Mouse (Mus musculus): ENCODE data around the gene Figla. TPM values are rescaled to one million over a fixed set of nuclear protein-coding genes. Genes with fewer than 3 reads are reported as not detected.

Gene Figla
- polyA plus RNA-seq, 1 experiment from 2014 or later, result not detected

DNA sequence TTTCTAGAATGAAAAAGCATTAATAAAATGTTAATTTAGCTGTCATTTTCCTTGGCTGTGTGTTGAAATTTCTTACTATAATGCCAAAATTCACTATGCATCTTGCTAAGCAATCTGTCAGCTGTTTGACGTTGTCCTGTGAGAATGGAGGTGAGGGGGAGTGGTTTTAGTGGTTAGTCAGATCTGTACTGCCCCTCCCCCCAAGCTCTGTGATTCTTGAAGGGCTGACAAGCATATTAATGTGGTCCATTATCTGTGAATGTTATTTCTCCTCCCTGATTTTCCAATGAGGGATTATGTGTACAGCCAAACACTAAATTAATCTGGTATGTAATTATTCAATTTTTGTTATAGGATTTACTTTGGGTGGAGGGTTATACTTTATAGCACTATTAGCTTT, 42.5 kb downstream of the Figla start:
- DNase-seq (ENCODE audit: low spot score) (no peak), ATAC-seq (ENCODE audit: low FRiP score, low TSS enrichment) (no peak)
- TF ChIP-seq CTCF (IDR thresholded peaks at IDR 0.05; ENCODE audit: low read depth) (no peak), EP300 (optimal IDR thresholded peaks at IDR 0.05) (no peak)
- no peak overlapping the region for H3K27ac ChIP-seq (replicated peaks)
- H3K9ac ChIP-seq (ENCODE audit: low read length), result no peak overlapping the region
- no peak overlapping the region for H3K4me3 ChIP-seq (ENCODE audit: low read depth, low read length)
- 0% methylated on average over 1 of the region's 1 CpGs for WGBS
- no peaks in the 10 kb centered on the region for H3K4me1 ChIP-seq (replicated peaks; ENCODE audit: control insufficient read depth, insufficient read depth)
- H3K27me3 ChIP-seq (ENCODE audit: control insufficient read depth, insufficient read depth, low read length), result no peaks in the 10 kb centered on the region
- H3K4me2 ChIP-seq (replicated peaks; ENCODE audit: low read depth), result no peak overlapping the region
- H3K36me3 ChIP-seq (ENCODE audit: control insufficient read depth, insufficient read depth, low read length), result no peaks in the 10 kb centered on the region
- no peaks in the 10 kb centered on the region for H3K9me3 ChIP-seq (ENCODE audit: control insufficient read depth, low read length)

DNA sequence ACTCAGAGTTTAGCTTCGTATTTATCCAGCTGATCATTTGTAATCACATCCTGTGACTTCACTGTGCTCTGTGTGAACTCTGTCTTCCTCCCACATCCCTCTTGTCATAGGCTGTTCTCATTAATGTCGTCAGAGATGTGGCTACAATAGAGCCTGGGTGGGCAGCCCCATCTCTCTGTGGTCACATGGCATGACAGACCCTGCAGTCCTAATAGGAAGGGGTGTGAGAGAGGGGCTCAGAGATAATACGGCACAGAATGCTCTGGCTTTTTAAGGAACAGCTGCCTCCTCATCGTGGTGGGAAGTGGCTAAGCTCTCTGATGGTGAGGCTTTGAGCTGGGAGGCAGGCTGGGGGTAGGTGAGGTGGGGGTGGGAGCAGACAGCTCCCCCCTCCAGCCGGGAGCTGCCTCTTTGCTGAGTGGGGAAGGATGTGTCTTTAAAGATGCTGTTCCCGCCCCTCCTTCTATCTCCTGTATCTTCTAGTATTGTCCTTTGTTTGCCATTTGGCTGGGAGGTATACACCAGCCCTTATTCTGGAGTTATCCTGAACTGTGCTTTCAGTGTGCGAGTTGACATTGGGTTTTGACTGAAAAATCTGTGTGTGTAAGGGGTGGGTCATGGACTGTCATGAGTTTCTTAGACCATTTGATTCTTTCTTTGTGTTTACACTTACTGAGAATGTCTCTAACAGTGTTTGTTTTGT, 43.3 kb downstream of the Figla start:
- no peak overlapping the region for H3K9ac ChIP-seq (ENCODE audit: low read length)
- H3K4me1 ChIP-seq (replicated peaks; ENCODE audit: control insufficient read depth, insufficient read depth), result no peaks in the 10 kb centered on the region
- H3K9me3 ChIP-seq (ENCODE audit: control insufficient read depth, low read length), result no peaks in the 10 kb centered on the region
- WGBS, result 32% methylated on average over 7 of the region's 7 CpGs
- no peak for ATAC-seq (ENCODE audit: low FRiP score, low TSS enrichment)
- no peaks in the 10 kb centered on the region for H3K36me3 ChIP-seq (ENCODE audit: control insufficient read depth, insufficient read depth, low read length)
- H3K4me3 ChIP-seq (ENCODE audit: low read depth, low read length), result no peak overlapping the region
- no peaks in the 10 kb centered on the region for H3K27me3 ChIP-seq (ENCODE audit: control insufficient read depth, insufficient read depth, low read length)
- TF ChIP-seq CTCF (IDR thresholded peaks at IDR 0.05; ENCODE audit: low read depth), result no peak
- TF ChIP-seq EP300 (optimal IDR thresholded peaks at IDR 0.05), result no peak
- no peak for DNase-seq (ENCODE audit: low spot score)
- H3K27ac ChIP-seq (replicated peaks), result no peak overlapping the region
- H3K4me2 ChIP-seq (replicated peaks; ENCODE audit: low read depth), result no peak overlapping the region

DNA sequence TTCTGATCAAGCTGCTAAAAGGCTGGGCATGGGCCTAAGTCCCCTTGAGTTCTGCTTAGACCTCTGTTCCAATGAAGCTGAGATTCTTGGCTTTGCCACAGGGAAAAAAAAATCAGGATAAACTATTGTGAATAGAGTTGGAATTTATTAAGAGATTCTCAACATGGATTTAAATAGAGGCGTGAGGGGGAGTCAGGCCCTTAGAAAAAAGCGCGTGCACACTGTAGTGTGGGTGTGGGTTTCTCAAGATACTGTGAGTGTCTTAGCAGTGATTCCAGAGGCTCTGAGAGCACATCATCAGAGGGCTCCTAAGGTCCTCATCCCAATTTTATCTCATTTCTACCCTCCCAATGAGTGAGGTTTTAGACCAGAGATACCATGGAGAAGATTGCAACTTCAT, 44.2 kb downstream of the Figla start:
- no peaks in the 10 kb centered on the region for H3K9me3 ChIP-seq (ENCODE audit: control insufficient read depth, low read length)
- H3K27me3 ChIP-seq (ENCODE audit: control insufficient read depth, insufficient read depth, low read length), result no peaks in the 10 kb centered on the region
- WGBS, result 87% methylated on average over 3 of the region's 3 CpGs
- no peak overlapping the region for H3K27ac ChIP-seq (replicated peaks)
- no peak overlapping the region for H3K9ac ChIP-seq (ENCODE audit: low read length)
- H3K36me3 ChIP-seq (ENCODE audit: control insufficient read depth, insufficient read depth, low read length), result no peaks in the 10 kb centered on the region
- no peak for ATAC-seq (ENCODE audit: low FRiP score, low TSS enrichment)
- H3K4me2 ChIP-seq (replicated peaks; ENCODE audit: low read depth), result no peak overlapping the region
- TF ChIP-seq CTCF (IDR thresholded peaks at IDR 0.05; ENCODE audit: low read depth), result no peak
- TF ChIP-seq EP300 (optimal IDR thresholded peaks at IDR 0.05), result no peak
- no peaks in the 10 kb centered on the region for H3K4me1 ChIP-seq (replicated peaks; ENCODE audit: control insufficient read depth, insufficient read depth)
- DNase-seq (ENCODE audit: low spot score), result no peak
- H3K4me3 ChIP-seq (ENCODE audit: low read depth, low read length), result no peak overlapping the region

- Histone ChIP-seq H3K36me3 (ENCODE audit: control insufficient read depth, insufficient read depth, low read length) (no peaks in the 10 kb centered on the region), H3K4me3 (ENCODE audit: low read depth, low read length) (no peak overlapping the region), H3K9ac (ENCODE audit: low read length) (no peak overlapping the region), H3K27me3 (ENCODE audit: control insufficient read depth, insufficient read depth, low read length) (no peaks in the 10 kb centered on the region), H3K27ac (replicated peaks) (no peak overlapping the region), H3K4me2 (replicated peaks; ENCODE audit: low read depth) (no peak overlapping the region), H3K4me1 (replicated peaks; ENCODE audit: control insufficient read depth, insufficient read depth) (no peaks in the 10 kb centered on the region), H3K9me3 (ENCODE audit: control insufficient read depth, low read length) (no peaks in the 10 kb centered on the region)
- 54% methylated on average over 5 of the region's 5 CpGs for WGBS
- no peak for ATAC-seq (ENCODE audit: low FRiP score, low TSS enrichment)
- TF ChIP-seq CTCF (IDR thresholded peaks at IDR 0.05; ENCODE audit: low read depth) (no peak), EP300 (optimal IDR thresholded peaks at IDR 0.05) (no peak)
- DNase-seq (ENCODE audit: low spot score), result no peak
Observed at GRCm38 (mm10) chr6:86062226-86062625, 46.3 kb downstream of the Figla start.

- Histone ChIP-seq H3K36me3 (ENCODE audit: control insufficient read depth, insufficient read depth, low read length) (no peaks in the 10 kb centered on the region), H3K9me3 (ENCODE audit: control insufficient read depth, low read length) (no peaks in the 10 kb centered on the region), H3K27ac (replicated peaks) (no peak overlapping the region), H3K4me2 (replicated peaks; ENCODE audit: low read depth) (no peak overlapping the region), H3K4me3 (ENCODE audit: low read depth, low read length) (no peak overlapping the region), H3K4me1 (replicated peaks; ENCODE audit: control insufficient read depth, insufficient read depth) (no peaks in the 10 kb centered on the region), H3K27me3 (ENCODE audit: control insufficient read depth, insufficient read depth, low read length) (no peaks in the 10 kb centered on the region), H3K9ac (ENCODE audit: low read length) (no peak overlapping the region)
- DNase-seq (ENCODE audit: low spot score) (no peak), ATAC-seq (ENCODE audit: low FRiP score, low TSS enrichment) (no peak)
- no peak for TF ChIP-seq EP300 (optimal IDR thresholded peaks at IDR 0.05)
- no peak for TF ChIP-seq CTCF (IDR thresholded peaks at IDR 0.05; ENCODE audit: low read depth)
- 88% methylated on average over 2 of the region's 2 CpGs for WGBS
Observed at GRCm38 (mm10) chr6:86062684-86063083, 46.7 kb downstream of the Figla start.

- H3K9ac ChIP-seq (ENCODE audit: low read length), result no peak overlapping the region
- H3K27ac ChIP-seq (replicated peaks), result no peak overlapping the region
- ATAC-seq (ENCODE audit: low FRiP score, low TSS enrichment) (no peak), DNase-seq (ENCODE audit: low spot score) (no peak)
- H3K4me2 ChIP-seq (replicated peaks; ENCODE audit: low read depth), result no peak overlapping the region
- no peaks in the 10 kb centered on the region for H3K36me3 ChIP-seq (ENCODE audit: control insufficient read depth, insufficient read depth, low read length)
- TF ChIP-seq CTCF (IDR thresholded peaks at IDR 0.05; ENCODE audit: low read depth) (no peak), EP300 (optimal IDR thresholded peaks at IDR 0.05) (no peak)
- H3K27me3 ChIP-seq (ENCODE audit: control insufficient read depth, insufficient read depth, low read length), result no peaks in the 10 kb centered on the region
- H3K4me3 ChIP-seq (ENCODE audit: low read depth, low read length), result no peak overlapping the region
- no peaks in the 10 kb centered on the region for H3K4me1 ChIP-seq (replicated peaks; ENCODE audit: control insufficient read depth, insufficient read depth)
- 53% methylated on average over 6 of the region's 6 CpGs for WGBS
- H3K9me3 ChIP-seq (ENCODE audit: control insufficient read depth, low read length), result no peaks in the 10 kb centered on the region
Observed at GRCm38 (mm10) chr6:86064318-86065016, 48.5 kb downstream of the Figla start.

All from stomach, postnatal 0 days (tissue).